Mouse (Mus musculus) neural tube, embryonic 11.5 days (tissue): ENCODE data around the gene Rapgef5. TPM values are rescaled to one million over a fixed set of nuclear protein-coding genes. Genes with fewer than 3 reads are reported as not detected.

Experiments used
- ATAC-seq: fragments of 200-750 bp; cut with Nextera tagmentation; 2 replicates; pipeline ENCODE4 v1.8.0; 2017; ENCODE audit warnings: moderate number of reproducible peaks, mild to moderate bottlenecking, moderate TSS enrichment, moderate library complexity; ENCODE audit not compliant: insufficient read depth, low FRiP score, low TSS enrichment
- DNase-seq: peaks from one replicate; pipeline ENCODE4 v3.0.0-alpha.2; 2015; ENCODE audit warnings: low spot score
- H3K27ac ChIP-seq: fragments of 300-500 bp; sonication (generic); 2 replicates; pipeline ENCODE4 v1.5.1; 2014; ENCODE audit warnings: low read depth, mild to moderate bottlenecking, low read length
- H3K27me3 ChIP-seq: fragments of 300-500 bp; sonication (generic); 2 replicates; pipeline ENCODE4 v1.6.1; 2014; ENCODE audit warnings: mild to moderate bottlenecking, low read length, mixed read lengths; ENCODE audit not compliant: control insufficient read depth, insufficient read depth
- H3K36me3 ChIP-seq: fragments of 300-500 bp; sonication (generic); 2 replicates; pipeline ENCODE4 v1.6.1; 2014; ENCODE audit warnings: mild to moderate bottlenecking, low read length, moderate library complexity, mixed read lengths; ENCODE audit not compliant: control insufficient read depth, insufficient read depth
- H3K4me1 ChIP-seq: fragments of 300-500 bp; sonication (generic); 2 replicates; pipeline ENCODE4 v1.6.1; 2014; ENCODE audit warnings: low read length, mixed read lengths; ENCODE audit not compliant: control insufficient read depth, insufficient read depth
- H3K4me2 ChIP-seq: fragments of 300-500 bp; sonication (generic); 2 replicates; pipeline ENCODE4 v1.6.1; 2014; ENCODE audit warnings: low read depth, mild to moderate bottlenecking, moderate library complexity
- H3K4me3 ChIP-seq: fragments of 300-500 bp; sonication (generic); 2 replicates; pipeline ENCODE4 v1.5.1; 2014; ENCODE audit warnings: low read depth, low read length
- H3K9ac ChIP-seq: fragments of 300-500 bp; sonication (generic); 2 replicates; pipeline ENCODE4 v1.6.1; 2014; ENCODE audit warnings: mild to moderate bottlenecking, low read length
- H3K9me3 ChIP-seq: fragments of 300-500 bp; sonication (generic); 2 replicates; pipeline ENCODE4 v1.6.1; 2016; ENCODE audit warnings: low read length; ENCODE audit not compliant: control insufficient read depth
- WGBS: fragments of 180-500 bp; shearing (Covaris S2); extraction: QIAGEN DNeasy Blood & Tissue Kit; methylation state at CpG from one replicate; pipeline ENCODE4 v1.1.7; 2014; 5-methylcytosine and 5-hydroxymethylcytosine counted together
- polyA plus RNA-seq: library from polyadenylated mRNA; unstranded; fragments of >200 nt; fragmentation: Nextera tagmentation; extraction: Ambion mirVana; gene quantifications from 2 replicates; pipeline ENCODE4 v1.2.1, GENCODE M21; 2014

Gene Rapgef5
- polyA plus RNA-seq, 1 experiment from 2014 or later, result 16.6 TPM

- ATAC-seq, result no peak
- 95% methylated on average over 1 of the region's 1 CpGs for WGBS
- no peak overlapping the region for H3K4me3 ChIP-seq
Measured at GRCm38 (mm10) chr12:117497361-117497760, 18.9 kb upstream of the Rapgef5 start.

DNA sequence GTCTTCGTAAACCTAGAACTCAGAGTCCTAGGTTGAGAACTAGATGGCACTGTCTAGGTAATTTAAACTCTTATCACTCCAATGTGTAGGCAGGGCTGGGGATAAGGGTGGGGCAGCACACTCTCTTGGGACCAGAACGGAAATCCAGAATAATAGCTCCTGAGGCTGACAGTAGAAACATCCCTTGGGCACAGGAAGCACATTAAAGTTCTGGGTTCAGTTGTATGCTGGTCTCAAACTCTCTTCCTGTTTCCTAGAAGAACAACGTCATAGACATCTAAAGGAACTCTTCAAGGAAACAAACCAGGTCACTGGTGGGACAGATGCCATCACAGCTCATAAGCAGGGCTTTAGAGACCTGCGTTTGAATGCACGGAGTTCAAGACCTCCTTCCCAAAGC, 17.0 kb upstream of the Rapgef5 start:
- no peak overlapping the region for H3K4me2 ChIP-seq
- 90% methylated on average over 5 of the region's 5 CpGs for WGBS

More at GRCm38 (mm10) chr12:117497361-117497760, 18.9 kb upstream of the Rapgef5 start:
- H3K9ac ChIP-seq, result no peak overlapping the region
- H3K36me3 ChIP-seq, result no peaks in the 10 kb centered on the region
- H3K27me3 ChIP-seq, result no peaks in the 10 kb centered on the region
- DNase-seq, result no peak
- H3K4me1 ChIP-seq, result no peaks in the 10 kb centered on the region
- H3K9me3 ChIP-seq, result no peaks in the 10 kb centered on the region
- no peak overlapping the region for H3K27ac ChIP-seq
- no peak overlapping the region for H3K4me2 ChIP-seq

DNA sequence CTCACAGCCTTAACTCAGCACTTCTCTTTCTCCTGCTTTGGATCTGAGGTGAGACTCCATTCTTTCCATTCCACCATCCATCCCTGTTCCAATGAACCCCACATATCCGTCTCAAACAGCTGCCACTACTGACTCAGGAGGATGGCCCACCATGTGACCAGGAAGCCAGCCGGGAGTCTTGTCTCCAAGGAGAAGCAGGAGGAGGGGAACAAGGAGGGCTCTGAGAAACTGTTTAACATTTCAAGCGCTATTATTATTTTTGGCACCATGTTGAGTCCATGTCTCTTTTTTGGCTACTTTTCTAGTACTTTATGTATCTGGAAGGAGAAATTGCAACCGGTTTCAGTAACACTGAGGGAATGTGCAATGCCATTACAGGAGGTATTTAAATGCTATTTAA, 15.1 kb upstream of the Rapgef5 start:
- no peaks in the 10 kb centered on the region for H3K9me3 ChIP-seq
- H3K4me2 ChIP-seq, result no peak overlapping the region
- H3K27me3 ChIP-seq, result no peaks in the 10 kb centered on the region
- H3K4me3 ChIP-seq, result no peak overlapping the region
- no peak for DNase-seq
- no peaks in the 10 kb centered on the region for H3K36me3 ChIP-seq
- no peak overlapping the region for H3K27ac ChIP-seq
- ATAC-seq, result no peak
- 72% methylated on average over 4 of the region's 4 CpGs for WGBS
- H3K4me1 ChIP-seq, result no peaks in the 10 kb centered on the region
- no peak overlapping the region for H3K9ac ChIP-seq

More for the DNA sequence above, 17.0 kb upstream of the Rapgef5 start:
- Histone ChIP-seq H3K27ac (no peak overlapping the region), H3K27me3 (no peaks in the 10 kb centered on the region), H3K4me3 (no peak overlapping the region), H3K4me1 (no peaks in the 10 kb centered on the region), H3K9me3 (no peaks in the 10 kb centered on the region), H3K9ac (no peak overlapping the region), H3K36me3 (no peaks in the 10 kb centered on the region)
- DNase-seq, result no peak
- ATAC-seq, result no peak

DNA sequence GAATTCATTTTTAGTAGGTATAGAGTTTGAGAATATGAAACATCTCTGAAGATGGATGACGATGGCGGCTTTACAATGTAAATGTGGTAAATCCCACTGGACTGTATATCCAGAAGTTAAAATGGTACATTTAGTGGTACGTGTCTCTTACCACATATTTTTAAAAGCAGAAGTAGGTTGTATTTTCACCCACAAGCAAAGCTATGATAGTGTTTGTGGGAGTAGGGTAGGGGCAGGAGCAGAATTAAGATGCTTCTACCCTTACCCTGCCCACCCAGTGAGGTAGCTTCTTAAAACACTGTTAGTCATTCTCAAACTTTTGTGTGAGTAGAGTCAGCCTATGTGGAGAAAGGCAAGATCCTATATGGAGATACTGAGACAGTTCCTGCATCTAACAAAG, 13.4 kb upstream of the Rapgef5 start:
- Histone ChIP-seq H3K4me2 (no peak overlapping the region), H3K4me3 (no peak overlapping the region), H3K9ac (no peak overlapping the region), H3K27me3 (no peaks in the 10 kb centered on the region), H3K36me3 (no peaks in the 10 kb centered on the region), H3K27ac (no peak overlapping the region), H3K4me1 (no peaks in the 10 kb centered on the region), H3K9me3 (no peaks in the 10 kb centered on the region)
- WGBS, result 93% methylated on average over 3 of the region's 3 CpGs
- DNase-seq (no peak), ATAC-seq (no peak)

- Histone ChIP-seq H3K27me3 (no peaks in the 10 kb centered on the region), H3K4me3 (no peak overlapping the region), H3K9me3 (no peaks in the 10 kb centered on the region), H3K27ac (no peak overlapping the region), H3K36me3 (no peaks in the 10 kb centered on the region), H3K4me2 (no peak overlapping the region), H3K4me1 (no peaks in the 10 kb centered on the region), H3K9ac (no peak overlapping the region)
- WGBS, result 85% methylated on average over 2 of the region's 2 CpGs
- DNase-seq, result no peak
- ATAC-seq, result no peak
Measured at GRCm38 (mm10) chr12:117505163-117505562, 11.1 kb upstream of the Rapgef5 start.

DNA sequence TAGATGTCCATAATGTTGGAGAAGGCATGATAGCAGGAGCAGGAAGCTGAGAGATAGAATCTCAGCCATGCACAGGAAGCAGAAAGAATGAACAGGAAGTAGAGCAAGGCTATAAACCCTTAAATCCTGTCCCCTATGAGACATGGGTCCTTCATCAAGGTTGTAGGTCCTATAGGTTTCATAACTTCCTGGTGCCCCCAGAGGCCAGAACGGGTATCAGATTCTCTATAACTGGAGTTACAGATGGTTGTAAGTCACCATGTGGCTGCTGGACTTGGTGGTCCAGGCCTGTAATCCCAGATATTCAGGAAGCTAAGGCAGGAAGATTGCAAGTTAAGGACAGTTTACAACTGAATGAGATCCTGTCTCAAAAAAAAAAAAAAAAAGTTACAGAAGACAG, 8.5 kb upstream of the Rapgef5 start:
- Histone ChIP-seq H3K4me3 (no peak overlapping the region), H3K9ac (no peak overlapping the region), H3K36me3 (no peaks in the 10 kb centered on the region), H3K4me1 (no peaks in the 10 kb centered on the region), H3K4me2 (no peak overlapping the region), H3K9me3 (no peaks in the 10 kb centered on the region), H3K27ac (no peak overlapping the region), H3K27me3 (no peaks in the 10 kb centered on the region)
- DNase-seq, result no peak
- ATAC-seq, result no peak
- 68% methylated on average over 1 of the region's 1 CpGs for WGBS

DNA sequence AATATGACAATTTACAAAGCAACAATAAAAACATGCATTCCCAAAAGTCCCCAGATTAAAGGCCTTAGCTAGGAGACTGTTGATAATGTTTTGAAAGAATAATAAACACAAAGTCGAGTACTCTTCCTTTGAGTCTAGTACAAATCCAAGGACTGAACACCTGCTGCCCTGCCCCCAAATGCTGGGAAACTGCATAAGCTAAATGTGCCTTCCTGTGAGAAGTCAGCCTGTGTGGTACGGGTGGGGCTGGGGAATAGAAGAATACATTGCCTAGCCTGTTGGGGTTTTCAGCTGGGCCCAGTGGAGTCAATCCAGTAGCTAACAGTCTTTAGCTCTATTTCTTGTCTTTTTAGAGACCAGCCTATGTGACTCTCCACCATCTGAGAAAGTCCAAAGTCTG, 6.4 kb upstream of the Rapgef5 start:
- H3K9ac ChIP-seq, result no peak overlapping the region
- 79% methylated on average over 2 of the region's 2 CpGs for WGBS
- H3K4me2 ChIP-seq, result no peak overlapping the region

GRCm38 (mm10) chr12:117512468-117512867, 3.8 kb upstream of the Rapgef5 start:
- Histone ChIP-seq H3K4me2 (no peak overlapping the region), H3K9me3 (no peaks in the 10 kb centered on the region), H3K4me3 (no peak overlapping the region), H3K4me1 (no peaks in the 10 kb centered on the region), H3K27ac (no peak overlapping the region), H3K9ac (no peak overlapping the region), H3K36me3 (no peaks in the 10 kb centered on the region), H3K27me3 (no peaks in the 10 kb centered on the region)
- ATAC-seq (no peak), DNase-seq (no peak)
- 76% methylated on average over 3 of the region's 3 CpGs for WGBS

More for the DNA sequence above, 6.4 kb upstream of the Rapgef5 start:
- no peaks in the 10 kb centered on the region for H3K36me3 ChIP-seq
- DNase-seq (no peak), ATAC-seq (no peak)
- no peaks in the 10 kb centered on the region for H3K27me3 ChIP-seq
- H3K4me3 ChIP-seq, result no peak overlapping the region
- no peak overlapping the region for H3K27ac ChIP-seq
- no peaks in the 10 kb centered on the region for H3K9me3 ChIP-seq
- H3K4me1 ChIP-seq, result no peaks in the 10 kb centered on the region

GRCm38 (mm10) chr12:117513150-117513932, 2.9 kb upstream of the Rapgef5 start:
- H3K36me3 ChIP-seq, result no peaks in the 10 kb centered on the region
- no peak overlapping the region for H3K4me2 ChIP-seq
- no peaks in the 10 kb centered on the region for H3K27me3 ChIP-seq
- H3K27ac ChIP-seq, result no peak overlapping the region
- H3K9ac ChIP-seq, result no peak overlapping the region
- DNase-seq (no peak), ATAC-seq (no peak)
- WGBS, result 63% methylated on average over 11 of the region's 11 CpGs
- no peaks in the 10 kb centered on the region for H3K9me3 ChIP-seq
- H3K4me1 ChIP-seq, result no peaks in the 10 kb centered on the region
- no peak overlapping the region for H3K4me3 ChIP-seq
